ENCODE assay signal across 9 mouse cellular contexts in genomic region chr4:107673638-107674321, GRCm38 (mm10). TPM values are rescaled to one million over a fixed set of nuclear protein-coding genes. Genes with fewer than 3 reads are reported as not detected.
DNase-seq lines count a peak whose midpoint lies in the region; ATAC-seq lines count a peak whose summit lies in the region.
"Had no signal": no experiment of that assay in that cellular context is flagged by ENCODE, and none has a peak within 500 bp of the region (broad histone marks: within the 10 kb centered on the region; RNA-seq: fewer than 3 reads in every experiment).

No protein-coding gene starts in this region.

- no peaks in the 10 kb centered on the region for H3K9me3 ChIP-seq in hindbrain, embryonic 15.5 days

- H3K4me2 ChIP-seq in hindbrain, embryonic 15.5 days, result peak overlapping the region; percentile 50

- peak overlapping the region; percentile 88 for H3K27ac ChIP-seq in hindbrain, embryonic 15.5 days (replicated peaks)

- peaks cover 12% of the 10 kb centered on the region for H3K4me1 ChIP-seq in hindbrain, embryonic 15.5 days (replicated peaks)

- no peaks in the 10 kb centered on the region for H3K36me3 ChIP-seq in hindbrain, embryonic 15.5 days

- H3K27me3 ChIP-seq in hindbrain, embryonic 15.5 days, result no peaks in the 10 kb centered on the region

- peak; percentile 28 for DNase-seq in NIH3T3 (ENCODE audit: low read depth)
- DNase-seq in cerebellum, postnatal 10 days, result peak; percentile 91
- DNase-seq in frontal cortex, postnatal 14 days (ENCODE audit: low spot score in 2 of 2), result peak; percentile 79 to 83
- DNase-seq in layer of hippocampus, postnatal 25 days (ENCODE audit: extremely low spot score in 1 of 2, low spot score in 1 of 2), result peak; percentile 78
- peak; percentile 67 for DNase-seq in lung, postnatal 36 days
- DNase-seq in retina, postnatal 1 day, result peak; percentile 94
- DNase-seq in thymus, postnatal 36 days, result peak; percentile 82 to 86

- WGBS in hindbrain, embryonic 15.5 days, result 6% methylated on average over 23 of the region's 23 CpGs

- peak overlapping the region; percentile 18; the same call in 1 of the 2 replicates for H3K9ac ChIP-seq in hindbrain, embryonic 15.5 days

- H3K4me3 ChIP-seq in hindbrain, embryonic 15.5 days, result peak overlapping the region; percentile 14
- H3K4me3 ChIP-seq: myocyte had no signal

- peak; percentile 95 for ATAC-seq in hindbrain, embryonic 15.5 days (ENCODE audit: low FRiP score, low read depth)

RNA-seq across cellular contexts. Expression of gene Dmrtb1, which starts 10.2 kb away (rescaled TPM):
- 12.4 and 15.8 TPM in 2 replicates for polyA plus RNA-seq in hindbrain, embryonic 15.5 days (2015; fragmentation: Nextera tagmentation; extraction: Ambion mirVana)
- total RNA-seq in layer of hippocampus, postnatal 25 days (2021), result under 1 TPM; 0.28 to 0.62 TPM
- polyA plus RNA-seq: myocyte had no signal

Comparison
In these comparisons a context has a peak if more than half of its experiments do, and no peak if none do; other contexts are left out.
1. Peak in every context shown above with its lines: DNase-seq, ATAC-seq, H3K4me3 ChIP-seq and H3K27ac ChIP-seq.
2. DNase-seq: peak in every context shown above with its lines; median percentile 94 in retina, postnatal 1 day; 91 in cerebellum, postnatal 10 days; 84 in thymus, postnatal 36 days; 81 in frontal cortex, postnatal 14 days; 78 in layer of hippocampus, postnatal 25 days; 67 in lung, postnatal 36 days; 28 in NIH3T3.